Mouse (Mus musculus): ENCODE measurements around the gene Bcl2l10.

Gene Bcl2l10

GRCm38 (mm10) chr9:75347458-75347857 is at the start of gene Bcl2l10:
Bcl2l10 (plus strand) TSS chr9:75347758.
- DNase-seq (ENCODE audit: low read depth, low spot score) = no peak

DNA sequence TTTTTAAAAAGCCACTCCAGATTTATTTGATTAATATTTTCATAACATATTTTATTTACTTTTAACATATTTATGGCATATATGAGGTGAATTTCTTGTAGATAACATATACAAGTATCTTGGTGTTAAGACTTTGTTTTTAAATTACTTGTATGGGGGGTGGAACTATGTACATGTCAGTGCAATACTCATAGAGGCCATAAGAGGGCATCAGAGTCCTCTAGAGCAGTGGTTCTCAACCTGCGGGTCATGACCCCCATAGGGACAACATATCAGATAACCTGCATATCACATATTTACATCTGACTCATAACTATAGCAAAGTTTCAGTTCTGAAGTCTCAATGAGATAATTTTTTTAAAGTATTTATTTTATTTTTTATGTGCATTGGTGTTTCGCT is 48.2 kb upstream of the Bcl2l10 start:
- DNase-seq (ENCODE audit: low read depth, low spot score) = no peak

GRCm38 (mm10) chr9:75303033-75303432 is 44.5 kb upstream of the Bcl2l10 start:
- no peak for DNase-seq (ENCODE audit: low read depth, low spot score)

DNA sequence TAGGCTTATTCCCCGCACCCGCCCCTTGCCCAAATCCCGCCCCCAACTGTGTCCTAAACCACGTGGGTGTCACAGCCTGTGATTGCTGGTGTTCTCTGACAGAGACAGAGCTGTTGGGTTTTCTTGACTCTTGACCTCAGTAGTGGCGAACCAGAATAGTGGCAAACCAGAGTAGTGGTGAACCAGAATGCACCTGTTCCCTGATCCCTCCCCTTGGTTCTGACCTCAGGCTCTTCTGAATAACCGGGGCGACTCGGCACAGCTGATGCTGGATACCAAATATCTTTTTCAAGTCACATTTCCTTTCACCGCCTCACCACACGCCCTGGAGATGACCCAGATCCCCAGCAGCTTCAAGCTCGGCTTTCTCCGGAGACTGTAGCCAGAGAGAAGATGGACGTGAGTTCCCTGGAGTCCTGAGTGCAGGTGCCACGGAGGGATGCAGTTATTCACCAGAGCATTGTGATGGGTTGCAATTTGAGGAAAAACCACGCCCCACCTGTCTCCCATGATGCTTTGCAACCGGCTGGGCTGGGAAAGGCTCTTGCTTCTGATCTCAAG is 43.8 kb upstream of the Bcl2l10 start:
- DNase-seq (ENCODE audit: low read depth, low spot score) = no peak

DNA sequence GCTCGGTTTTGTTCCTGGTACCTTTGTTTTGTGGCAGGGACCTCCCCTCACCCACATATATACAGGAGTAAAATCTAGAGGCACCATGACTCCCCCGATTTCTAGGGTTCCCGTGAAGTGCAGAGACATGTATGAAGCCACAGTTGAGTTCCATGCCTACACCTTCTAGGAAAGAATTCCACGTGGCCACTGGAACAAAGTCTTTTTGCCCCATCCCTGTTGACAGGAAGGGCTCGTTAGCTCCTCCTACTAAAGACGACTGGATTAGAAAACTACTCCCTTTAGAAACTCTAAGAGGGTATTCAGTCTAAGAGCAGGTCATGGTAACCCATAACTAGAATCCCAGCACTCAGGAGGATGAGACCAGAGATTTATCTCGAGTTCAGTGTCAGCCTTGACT is 43.3 kb upstream of the Bcl2l10 start:
- DNase-seq (ENCODE audit: low read depth, low spot score) = no peak

- no peak for DNase-seq (ENCODE audit: low read depth, low spot score)
Observed at GRCm38 (mm10) chr9:75306126-75306898, 41.2 kb upstream of the Bcl2l10 start, which contains the start of gene Gnb5. Gnb5 (plus strand) TSS chr9:75306288.

DNA sequence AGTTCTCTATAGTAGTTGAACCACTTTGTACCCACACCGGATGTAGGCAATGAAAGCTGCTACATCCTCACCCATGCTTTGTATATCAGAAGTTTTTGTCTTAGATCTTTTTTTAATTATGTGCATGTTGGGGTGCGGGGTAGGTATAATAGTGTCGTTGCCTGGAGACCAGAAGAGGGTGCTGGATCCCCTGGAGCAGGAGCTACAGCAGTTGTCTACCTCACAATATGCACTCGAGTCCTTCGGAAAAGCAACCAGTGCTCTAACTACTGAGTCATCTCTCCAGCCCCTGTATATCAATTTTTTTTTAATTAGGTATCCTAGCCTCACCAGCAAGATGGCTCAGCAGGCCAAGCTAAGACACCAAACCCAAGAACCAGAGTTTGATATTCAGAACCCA is 40.5 kb upstream of the Bcl2l10 start:
- DNase-seq (ENCODE audit: low read depth, low spot score) = no peak

- DNase-seq (ENCODE audit: low read depth, low spot score) = no peak
Observed at GRCm38 (mm10) chr9:75308621-75309020, 38.9 kb upstream of the Bcl2l10 start.

DNA sequence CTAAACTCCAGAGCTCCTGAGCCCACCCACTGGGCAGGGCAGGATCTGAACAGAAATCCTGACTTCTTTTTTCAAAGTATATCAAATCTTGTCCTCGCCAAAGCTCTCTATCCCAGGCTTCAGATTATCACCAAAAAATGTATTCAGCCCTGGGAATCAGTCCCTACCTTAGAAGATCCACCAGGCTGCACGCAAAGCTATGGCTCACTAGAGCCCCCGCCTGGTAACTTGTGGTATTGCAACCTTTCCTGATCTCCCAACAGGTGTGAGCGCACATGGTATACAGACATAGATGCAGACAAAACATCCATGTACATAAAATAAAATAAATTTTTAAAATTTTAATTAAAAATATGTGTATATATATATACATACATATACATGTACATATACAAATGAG is 35.5 kb upstream of the Bcl2l10 start:
- no peak for DNase-seq (ENCODE audit: low read depth, low spot score)

GRCm38 (mm10) chr9:75313138-75313831 is 34.3 kb upstream of the Bcl2l10 start:
- no peak for DNase-seq (ENCODE audit: low read depth, low spot score)

DNA sequence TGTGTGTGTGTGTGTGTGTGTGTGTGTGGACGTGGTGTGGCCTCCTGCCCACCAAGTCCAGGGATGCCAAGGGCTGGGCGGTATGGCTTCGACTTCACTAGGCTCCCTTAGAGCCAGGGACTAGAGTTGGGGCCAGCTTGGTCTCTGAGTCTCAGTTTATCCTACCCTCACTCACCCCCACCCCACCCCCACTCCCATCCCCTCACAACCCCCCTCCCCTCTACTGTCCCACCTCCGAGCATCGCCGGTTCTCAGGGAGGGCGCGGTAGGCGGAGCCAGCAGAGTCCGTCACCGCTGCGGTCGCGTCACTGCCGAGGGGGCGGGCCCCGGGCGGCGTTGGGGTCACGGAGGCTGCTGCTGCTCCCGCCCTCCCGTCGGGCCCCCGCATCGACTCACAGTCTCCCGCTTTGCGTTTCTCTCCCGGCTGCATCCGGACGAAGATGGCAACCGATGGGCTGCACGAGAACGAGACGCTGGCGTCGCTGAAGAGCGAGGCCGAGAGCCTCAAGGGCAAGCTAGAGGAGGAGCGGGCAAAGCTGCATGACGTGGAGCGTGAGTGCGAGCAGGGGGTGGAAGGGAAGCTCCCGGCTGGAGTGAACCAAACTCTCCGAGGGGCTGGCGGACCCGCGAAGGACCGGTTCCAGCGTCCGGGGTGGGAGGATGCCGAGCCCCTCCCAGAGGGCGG is 33.6 kb upstream of the Bcl2l10 start:
- DNase-seq (ENCODE audit: low read depth, low spot score) = no peak

GRCm38 (mm10) chr9:75314517-75315105 is 32.9 kb upstream of the Bcl2l10 start:
- DNase-seq (ENCODE audit: low read depth, low spot score) = no peak

- DNase-seq (ENCODE audit: low read depth, low spot score) = no peak
Observed at GRCm38 (mm10) chr9:75315238-75315637, 32.3 kb upstream of the Bcl2l10 start.

DNA sequence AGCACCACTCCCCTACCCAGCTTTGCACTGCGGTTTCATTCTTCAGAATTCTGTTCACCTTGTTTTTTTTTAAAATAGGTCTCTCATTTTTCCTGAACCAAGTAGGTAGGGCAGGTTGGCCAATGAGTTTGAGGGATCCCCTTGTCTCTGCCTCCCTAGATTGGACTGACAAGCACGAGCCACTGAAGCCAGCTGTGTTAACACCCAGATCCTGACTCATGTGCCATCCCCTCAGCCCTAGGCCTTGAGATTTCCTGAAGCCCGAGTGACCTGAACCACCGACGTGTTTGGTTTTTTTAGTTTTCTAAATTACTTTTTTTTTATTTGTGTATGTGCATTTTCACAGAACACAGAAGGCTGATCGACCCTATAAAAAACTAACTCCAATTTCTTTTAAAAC is 30.8 kb upstream of the Bcl2l10 start:
- DNase-seq (ENCODE audit: low read depth, low spot score) = no peak

GRCm38 (mm10) chr9:75318196-75318595 is 29.4 kb upstream of the Bcl2l10 start:
- DNase-seq (ENCODE audit: low read depth, low spot score) = no peak

GRCm38 (mm10) chr9:75319365-75319764 is 28.2 kb upstream of the Bcl2l10 start:
- DNase-seq (ENCODE audit: low read depth, low spot score) = no peak

DNA sequence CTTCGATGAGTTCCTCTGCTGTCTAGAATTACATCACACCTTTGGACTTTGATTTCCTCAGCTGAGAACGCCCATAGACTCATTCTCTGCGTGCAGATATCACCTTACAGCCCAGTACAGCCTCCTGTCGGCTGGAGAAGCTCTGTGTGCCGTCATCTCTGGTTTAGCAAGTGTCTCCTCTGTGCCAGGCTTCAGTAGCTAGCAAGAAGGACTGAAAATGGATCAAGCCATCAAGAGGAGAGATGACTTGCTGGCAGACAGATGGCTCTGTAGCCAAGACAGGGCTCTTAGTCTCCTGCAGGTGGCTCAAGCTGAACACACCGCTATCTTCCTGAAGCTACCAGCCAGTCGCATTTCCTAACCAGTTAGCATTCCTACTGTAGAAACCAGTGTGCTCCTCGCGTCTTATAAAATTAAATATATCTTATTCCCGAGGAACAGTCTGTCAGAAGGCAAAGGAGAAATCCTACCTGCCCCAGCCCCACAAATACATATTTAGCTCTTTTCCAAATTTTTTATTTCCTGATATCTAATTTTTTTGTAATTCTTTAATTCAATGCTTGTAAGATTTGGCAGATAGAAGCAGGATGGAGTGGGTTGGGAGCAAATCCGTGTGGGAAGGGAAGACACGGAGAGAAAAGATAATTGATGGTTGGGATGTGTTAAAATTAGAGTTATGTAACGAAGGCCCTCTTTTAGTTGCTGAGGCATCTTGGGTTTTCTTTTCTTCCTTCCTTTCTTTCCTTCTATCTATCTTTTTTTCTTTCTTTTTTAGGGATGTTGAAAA is 25.3 kb upstream of the Bcl2l10 start:
- no peak for DNase-seq (ENCODE audit: low read depth, low spot score)

GRCm38 (mm10) chr9:75328047-75328446 is 19.5 kb upstream of the Bcl2l10 start:
- no peak for DNase-seq (ENCODE audit: low read depth, low spot score)

DNA sequence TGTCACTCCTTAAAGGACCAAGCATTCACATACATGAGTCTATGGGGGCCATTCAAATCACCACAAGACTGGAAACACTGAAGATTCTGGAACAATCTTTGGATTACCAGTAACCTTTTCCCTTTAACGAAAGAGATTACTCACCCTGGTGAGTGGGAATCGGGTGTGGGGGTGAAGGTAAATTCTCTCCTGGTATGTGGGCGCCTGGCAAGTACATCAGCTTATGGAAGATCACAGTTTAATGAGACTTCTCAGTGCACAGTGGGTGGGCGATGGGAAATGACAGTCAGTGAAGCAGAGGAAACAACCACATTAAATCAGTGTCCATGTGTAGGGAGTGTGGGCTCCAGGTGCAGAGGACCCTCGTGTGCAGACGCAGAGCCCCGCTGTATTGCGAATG is 16.7 kb upstream of the Bcl2l10 start:
- DNase-seq (ENCODE audit: low read depth, low spot score) = no peak

- no peak for DNase-seq (ENCODE audit: low read depth, low spot score)
Observed at GRCm38 (mm10) chr9:75334440-75334839, 13.1 kb upstream of the Bcl2l10 start.

- peak; percentile 97 for DNase-seq (ENCODE audit: low read depth, low spot score)
Observed at GRCm38 (mm10) chr9:75338016-75338415, 9.5 kb upstream of the Bcl2l10 start.
